Mouse (Mus musculus) stomach, postnatal 0 days (tissue): Measurements from ENCODE around the gene Pkp4.

Source experiments
- CTCF ChIP-seq: IDR thresholded peaks from 2 replicates; pipeline ENCODE4 v1.5.1; 2016; ENCODE audit warnings: antibody characterized with exemption, low read depth, mild to moderate bottlenecking, moderate library complexity
- EP300 ChIP-seq: optimal IDR thresholded peaks from 2 replicates; pipeline ENCODE3; 2016; ENCODE audit warnings: antibody characterized with exemption

DNA sequence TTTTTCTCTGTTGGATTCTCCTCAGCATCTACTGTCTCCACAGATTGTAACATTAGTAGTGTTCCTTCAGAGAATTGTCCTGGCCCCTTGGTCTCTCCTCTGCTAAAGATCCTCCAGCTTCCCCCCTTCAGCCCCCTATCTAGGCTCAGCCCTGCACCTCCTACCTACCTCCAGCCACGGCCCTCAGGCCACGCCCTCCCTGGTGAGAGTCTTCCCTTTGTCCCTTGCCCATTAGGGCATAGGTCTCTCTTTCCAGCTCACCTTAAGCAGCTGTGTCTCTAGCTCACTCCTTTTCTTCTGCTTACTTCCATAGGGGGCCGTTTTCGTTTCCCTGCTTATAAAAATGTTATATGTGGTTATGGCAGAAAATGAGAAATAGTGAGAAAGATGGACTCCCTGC is 22.9 kb downstream of the Pkp4 start:
- no peak for TF ChIP-seq CTCF
- no peak for TF ChIP-seq EP300
